ENCODE assay signal across 22 mouse cellular contexts in genomic region chr13:32298456-32298855, GRCm38 (mm10). TPM values are rescaled to one million over a fixed set of nuclear protein-coding genes. Genes with fewer than 3 reads are reported as not detected.
A peak's percentile ranks its signal among the peaks of the same experiment; 100 is the strongest.
DNase-seq lines count a peak whose midpoint lies in the region; ATAC-seq and TF ChIP-seq lines count a peak whose summit lies in the region.
"Had no signal": no experiment of that assay in that cellular context is flagged by ENCODE, and none has a peak within 500 bp of the region (broad histone marks: within the 10 kb centered on the region; RNA-seq: fewer than 3 reads in every experiment).

No protein-coding gene starts in this region.

- no peak overlapping the region for H3K27ac ChIP-seq in forebrain, embryonic 14.5 days (ENCODE audit: low read depth, low read length)
- no peak overlapping the region for H3K27ac ChIP-seq in forebrain, embryonic 10.5 days
- no peak overlapping the region for H3K27ac ChIP-seq in ES-E14 (ENCODE audit: insufficient read depth, low read depth, low read length, poor library complexity, severe bottlenecking)
- H3K27ac ChIP-seq: embryonic facial prominence, embryonic 10.5 days; gastrocnemius, adult 2 months; heart, embryonic 13.5 days; hindbrain, embryonic 15.5 days had no signal

- DNase-seq in forebrain, embryonic 14.5 days (ENCODE audit: low spot score): peak; percentile 2
- DNase-seq in forebrain, embryonic 10.5 days (ENCODE audit: extremely low spot score, low spot score): no peak
- peak; percentile 50 for DNase-seq in 3134 (ENCODE audit: extremely low read depth, insufficient read length, low spot score)
- peak; percentile 3 for DNase-seq in ES-E14 (ENCODE audit: low read depth, low spot score)
- peak; percentile 12 for DNase-seq in brain, adult 2 months (ENCODE audit: low read depth, low spot score)
- DNase-seq in cerebellum, postnatal 25 days: no peak
- no peak for DNase-seq in urinary bladder, postnatal 10 days (ENCODE audit: low spot score)
- DNase-seq in testis, postnatal 14 days (ENCODE audit: low spot score): no peak
- DNase-seq: adrenal gland, adult 8-10 months; B cell, adult 2 months; cerebellum, adult 18-20 months; cerebellum, adult 9-11 months; gastrocnemius, adult 2 months; gastrocnemius, postnatal 36 days; heart, adult 11 months; heart, postnatal 36 days; kidney, adult 2 months had no signal

- no peak for ATAC-seq in forebrain, embryonic 14.5 days
- ATAC-seq: CD4-positive, CD25-positive, alpha-beta regulatory T cell, adult 4 months; intestine, embryonic 16.5 days had no signal

- H3K4me3 ChIP-seq in forebrain, embryonic 14.5 days (ENCODE audit: low read depth, low read length): no peak overlapping the region
- H3K4me3 ChIP-seq in forebrain, embryonic 10.5 days: no peak overlapping the region
- no peak overlapping the region for H3K4me3 ChIP-seq in ES-E14 (ENCODE audit: insufficient read depth in 1 of 2, low read depth in 1 of 2, low read length in 2 of 2, poor library complexity in 1 of 2, severe bottlenecking in 1 of 2)
- H3K4me3 ChIP-seq: embryonic facial prominence, embryonic 10.5 days; gastrocnemius, adult 2 months; heart, embryonic 13.5 days; hindbrain, embryonic 15.5 days had no signal

- no peaks in the 10 kb centered on the region for H3K27me3 ChIP-seq in forebrain, embryonic 14.5 days (replicated peaks; ENCODE audit: control insufficient read depth, insufficient read depth, low read length)
- no peaks in the 10 kb centered on the region for H3K27me3 ChIP-seq in forebrain, embryonic 10.5 days (ENCODE audit: poor library complexity, severe bottlenecking)
- H3K27me3 ChIP-seq: heart, embryonic 13.5 days; hindbrain, embryonic 15.5 days had no signal

- no peaks in the 10 kb centered on the region for H3K36me3 ChIP-seq in forebrain, embryonic 14.5 days (ENCODE audit: control insufficient read depth, insufficient read depth, low read length)
- H3K36me3 ChIP-seq in forebrain, embryonic 10.5 days (replicated peaks): no peaks in the 10 kb centered on the region
- H3K36me3 ChIP-seq in ES-E14 (ENCODE audit: control insufficient read depth, insufficient read depth, low read length, poor library complexity, severe bottlenecking): no peaks in the 10 kb centered on the region
- H3K36me3 ChIP-seq: embryonic facial prominence, embryonic 10.5 days; heart, embryonic 13.5 days; hindbrain, embryonic 15.5 days had no signal

- H3K9me3 ChIP-seq in forebrain, embryonic 14.5 days (replicated peaks; ENCODE audit: control insufficient read depth, low read length): no peaks in the 10 kb centered on the region
- H3K9me3 ChIP-seq in forebrain, embryonic 10.5 days: no peaks in the 10 kb centered on the region
- H3K9me3 ChIP-seq in ES-E14 (ENCODE audit: control insufficient read depth, insufficient read depth, low read depth, low read length): 0 out of 2 replicates have a peak, but pooled peaks cover 7% of the 10 kb centered on the region
- H3K9me3 ChIP-seq: embryonic facial prominence, embryonic 10.5 days; heart, embryonic 13.5 days; hindbrain, embryonic 15.5 days had no signal

- H3K4me2 ChIP-seq in forebrain, embryonic 14.5 days (ENCODE audit: low read length): no peak overlapping the region
- H3K4me2 ChIP-seq: heart, embryonic 13.5 days; hindbrain, embryonic 15.5 days had no signal

- H3K9ac ChIP-seq in forebrain, embryonic 14.5 days (ENCODE audit: low read length): no peak overlapping the region
- H3K9ac ChIP-seq in ES-E14 (ENCODE audit: insufficient read depth, low read depth, low read length, poor library complexity, severe bottlenecking): no peak overlapping the region
- H3K9ac ChIP-seq: heart, embryonic 13.5 days; hindbrain, embryonic 15.5 days had no signal

- in situ Hi-C loops in ES-E14 (cut with MboI; ENCODE audit: low sequenced_read_pairs in 2 of 2, unreplicated experiment in 2 of 2): no loop called here

- whole genome bisulfite sequencing in forebrain, embryonic 14.5 days: 8% methylated on average over 1 of the region's 1 CpGs
- WGBS in forebrain, embryonic 10.5 days: 29% methylated on average over 1 of the region's 1 CpGs

- no peaks in the 10 kb centered on the region; the same call in 1 of the 2 replicates for H3K4me1 ChIP-seq in forebrain, embryonic 14.5 days (ENCODE audit: control insufficient read depth, insufficient read depth, low read length)
- peaks cover 11% of the 10 kb centered on the region; the same call in 1 of the 2 replicates for H3K4me1 ChIP-seq in forebrain, embryonic 10.5 days
- no peaks in the 10 kb centered on the region for H3K4me1 ChIP-seq in ES-E14 (ENCODE audit: control insufficient read depth in 2 of 2, insufficient read depth in 2 of 2, low read length in 2 of 2, poor library complexity in 1 of 2)
- H3K4me1 ChIP-seq: hindbrain, embryonic 15.5 days had no signal

TF ChIP-seq in ES-E14, 5 proteins besides CTCF, POLR2A, EP300 and RAD21:
- TF ChIP-seq MAFK (IDR thresholded peaks at IDR 0.05; ENCODE audit: insufficient read depth, low read depth, low read length) (no peak), HCFC1 (IDR thresholded peaks at IDR 0.05; ENCODE audit: borderline replicate concordance, insufficient read depth, low read length) (no peak), CHD2 (IDR thresholded peaks at IDR 0.05; ENCODE audit: low read depth, low read length) (no peak), ZC3H11A (IDR thresholded peaks at IDR 0.05; ENCODE audit: borderline replicate concordance, low read depth, low read length) (no peak), ZNF384 (IDR thresholded peaks at IDR 0.05; ENCODE audit: low read depth, low read length) (no peak)

RNA-seq across cellular contexts. Expression of gene Gmds, which starts 40.1 kb away (rescaled TPM):
- 31.1 and 34.5 TPM in 2 replicates for polyA plus RNA-seq in forebrain, embryonic 14.5 days (2014; fragmentation: Nextera tagmentation; extraction: Ambion mirVana)
- 28.4 and 28.6 TPM in 2 replicates for polyA plus RNA-seq in forebrain, embryonic 10.5 days (2016; fragmentation: Nextera tagmentation; extraction: Ambion mirVana)
- total RNA-seq in ES-E14 (2012; rRNA removed): 6.6 and 7.3 TPM in 2 replicates

Comparison
In these comparisons a context has a peak if more than half of its experiments do, and no peak if none do; other contexts are left out.
1. DNase-seq: peak in forebrain, embryonic 14.5 days (single experiment), 3134 (single experiment), ES-E14 (single experiment) and brain, adult 2 months (single experiment); none in forebrain, embryonic 10.5 days (single experiment), cerebellum, postnatal 25 days (0 of 2), urinary bladder, postnatal 10 days (single experiment) and testis, postnatal 14 days (single experiment).